In the genomic region with DNA sequence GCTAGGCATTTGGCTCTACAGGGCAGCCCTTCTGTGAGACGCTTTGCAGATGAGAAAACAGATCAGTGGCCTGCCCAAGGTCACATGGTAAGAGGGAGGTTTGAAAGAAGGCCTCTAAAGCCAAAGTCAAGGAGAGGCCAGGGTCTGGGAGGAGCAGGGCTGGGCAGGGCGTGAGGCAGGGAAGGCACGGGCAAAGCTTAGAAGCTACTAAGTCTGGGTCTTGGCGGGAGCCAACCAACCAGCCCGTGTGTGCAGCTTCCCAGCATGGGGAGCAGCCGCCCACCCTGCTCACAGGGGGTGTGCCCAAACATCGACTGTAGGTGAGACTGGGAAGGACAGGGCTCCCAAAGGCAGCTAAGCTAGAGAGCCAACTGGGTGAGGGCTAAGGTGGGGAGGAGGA, we compare ENCODE assay signal across 18 mouse cellular contexts.
A peak's percentile ranks its signal among the peaks of the same experiment; 100 is the strongest.
DNase-seq lines count a peak whose midpoint lies in the region; ATAC-seq lines count a peak whose summit lies in the region.
"Had no signal": no experiment of that assay in that cellular context is flagged by ENCODE, and none has a peak within 500 bp of the region (broad histone marks: within the 10 kb centered on the region; RNA-seq: fewer than 3 reads in every experiment).

No protein-coding gene starts in this region.

- no peak for DNase-seq in kidney, postnatal 10 days
- DNase-seq in R1 (ENCODE audit: low read depth, low spot score): peak; percentile 75
- DNase-seq in embryonic facial prominence, embryonic 11.5 days (ENCODE audit: low spot score): no peak
- DNase-seq in testis, postnatal 10 days (ENCODE audit: low spot score): no peak
- DNase-seq in testis, postnatal 14 days (ENCODE audit: low spot score): no peak
- DNase-seq: cerebellum, adult 2 months; gastrocnemius, postnatal 10 days; liver, postnatal 0 days; lung, postnatal 36 days; thymus, postnatal 36 days had no signal

- peak overlapping the region; percentile 59 for H3K27ac ChIP-seq in kidney, embryonic 15.5 days
- H3K27ac ChIP-seq in embryonic facial prominence, embryonic 11.5 days (replicated peaks; ENCODE audit: low read depth, low read length): 0 out of 2 replicates have a peak overlapping the region, but pooled peaks have one; percentile 8
- H3K27ac ChIP-seq in stomach, embryonic 16.5 days (ENCODE audit: low read length): no peak overlapping the region
- H3K27ac ChIP-seq: hindbrain, postnatal 0 days; kidney, postnatal 0 days; left cerebral cortex, adult 2 months; neural tube, embryonic 12.5 days had no signal

- no peaks in the 10 kb centered on the region for H3K9me3 ChIP-seq in kidney, embryonic 15.5 days (replicated peaks)
- no peaks in the 10 kb centered on the region for H3K9me3 ChIP-seq in embryonic facial prominence, embryonic 11.5 days (replicated peaks; ENCODE audit: control insufficient read depth, low read length)
- peaks cover 3% of the 10 kb centered on the region; the same call in 1 of the 2 replicates for H3K9me3 ChIP-seq in stomach, embryonic 16.5 days (replicated peaks; ENCODE audit: control insufficient read depth, low read length)

- no peaks in the 10 kb centered on the region for H3K27me3 ChIP-seq in kidney, embryonic 15.5 days
- H3K27me3 ChIP-seq in embryonic facial prominence, embryonic 11.5 days (ENCODE audit: control insufficient read depth, insufficient read depth, low read length): no peaks in the 10 kb centered on the region
- H3K27me3 ChIP-seq in stomach, embryonic 16.5 days (ENCODE audit: control insufficient read depth, insufficient read depth, low read length): no peaks in the 10 kb centered on the region
- H3K27me3 ChIP-seq: neural tube, embryonic 12.5 days had no signal

- no peak for ATAC-seq in kidney, embryonic 15.5 days (replicated peaks; ENCODE audit: low FRiP score)
- no peak for ATAC-seq in embryonic facial prominence, embryonic 11.5 days (replicated peaks; ENCODE audit: insufficient number of reproducible peaks, low FRiP score, low TSS enrichment, low read depth)
- peak; percentile 26; the same call in 1 of the 2 replicates for ATAC-seq in stomach, embryonic 16.5 days (ENCODE audit: insufficient read depth, low FRiP score)
- ATAC-seq: activated CD4-positive, CD25-positive, alpha-beta regulatory T cell, adult 4 months; hindbrain, postnatal 0 days; liver, postnatal 0 days had no signal

- no peak overlapping the region for H3K4me2 ChIP-seq in kidney, embryonic 15.5 days
- H3K4me2 ChIP-seq in embryonic facial prominence, embryonic 11.5 days (ENCODE audit: low read depth, low read length): no peak overlapping the region
- no peak overlapping the region for H3K4me2 ChIP-seq in stomach, embryonic 16.5 days (ENCODE audit: low read depth, low read length)
- H3K4me2 ChIP-seq: neural tube, embryonic 12.5 days had no signal

- no peak overlapping the region for H3K9ac ChIP-seq in kidney, embryonic 15.5 days
- peak overlapping the region; percentile 25 for H3K9ac ChIP-seq in embryonic facial prominence, embryonic 11.5 days (replicated peaks; ENCODE audit: low read length)
- H3K9ac ChIP-seq in stomach, embryonic 16.5 days (ENCODE audit: low read length): no peak overlapping the region
- H3K9ac ChIP-seq: liver, postnatal 0 days; neural tube, embryonic 12.5 days had no signal

- peaks cover 60% of the 10 kb centered on the region for H3K4me1 ChIP-seq in kidney, embryonic 15.5 days
- H3K4me1 ChIP-seq in embryonic facial prominence, embryonic 11.5 days (ENCODE audit: control insufficient read depth, insufficient read depth, low read length): peaks cover 12% of the 10 kb centered on the region
- H3K4me1 ChIP-seq in stomach, embryonic 16.5 days (ENCODE audit: control insufficient read depth, insufficient read depth, low read length): peaks cover 39% of the 10 kb centered on the region

- WGBS in kidney, embryonic 15.5 days: 50% methylated on average over 7 of the region's 7 CpGs
- WGBS in embryonic facial prominence, embryonic 11.5 days: 63% methylated on average over 7 of the region's 7 CpGs
- WGBS in stomach, embryonic 16.5 days: 40% methylated on average over 7 of the region's 7 CpGs

- H3K4me3 ChIP-seq in kidney, embryonic 15.5 days (replicated peaks): no peak overlapping the region
- no peak overlapping the region for H3K4me3 ChIP-seq in embryonic facial prominence, embryonic 11.5 days (ENCODE audit: low read depth, low read length)
- no peak overlapping the region for H3K4me3 ChIP-seq in stomach, embryonic 16.5 days (replicated peaks; ENCODE audit: low read length)
- H3K4me3 ChIP-seq: erythroblast, embryonic 14.5 days; left cerebral cortex, adult 2 months; neural tube, embryonic 12.5 days had no signal

- H3K36me3 ChIP-seq in kidney, embryonic 15.5 days: peaks cover 8% of the 10 kb centered on the region; the same call in 1 of the 2 replicates
- H3K36me3 ChIP-seq in embryonic facial prominence, embryonic 11.5 days (replicated peaks; ENCODE audit: control insufficient read depth, insufficient read depth, low read depth, low read length): peaks cover 5% of the 10 kb centered on the region
- no peaks in the 10 kb centered on the region for H3K36me3 ChIP-seq in stomach, embryonic 16.5 days (ENCODE audit: control insufficient read depth, insufficient read depth, low read length)
